Mouse (Mus musculus) activated CD4-positive, CD25-positive, alpha-beta regulatory T cell, adult 4 months (primary cell): ENCODE data around the gene Gm45234. TPM values are rescaled to one million over a fixed set of nuclear protein-coding genes. Genes with fewer than 3 reads are reported as not detected.

Source experiments
- ATAC-seq: one replicate; pipeline ENCODE4 v1.8.0; 2017
- polyA plus RNA-seq, 2 experiments: library from polyadenylated mRNA; unstranded; fragments of 100-300 nt; shearing (Covaris generic); gene quantifications; one replicate each; pipeline ENCODE4 v1.2.1; 2017

The Gm45234 gene
- polyA plus RNA-seq, 2 experiments from 2014 or later: not detected

- ATAC-seq: no peak
Observed at GRCm38 (mm10) chr6:124739231-124739796, 16.5 kb downstream of the Gm45234 start.

GRCm38 (mm10) chr6:124738511-124739023 is 17.3 kb downstream of the Gm45234 start, which contains the start of gene Ptpn6:
Ptpn6 (minus strand) TSS chr6:124738714.
- ATAC-seq: no peak

DNA sequence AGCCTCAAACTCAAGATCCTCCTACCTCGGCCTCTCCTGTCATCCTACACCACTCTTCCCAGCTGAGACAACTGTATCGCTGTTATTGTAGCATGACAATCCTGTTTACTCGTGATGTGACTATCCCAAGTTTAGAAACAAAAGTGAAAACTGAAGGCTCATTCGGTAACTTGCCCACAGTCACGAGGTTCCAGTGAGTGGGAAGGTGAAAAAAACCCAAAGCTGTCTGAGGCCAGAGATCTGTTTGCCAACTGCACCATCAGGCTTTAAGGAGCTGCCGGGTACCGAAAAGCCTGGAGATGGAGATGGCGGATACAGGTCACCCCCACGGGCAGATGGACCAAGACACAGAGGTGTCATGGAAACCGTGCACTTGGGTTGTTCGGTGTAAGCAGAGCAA is 18.8 kb downstream of the Gm45234 start:
- no peak for ATAC-seq

GRCm38 (mm10) chr6:124734417-124734816 is 21.4 kb downstream of the Gm45234 start:
- no peak for ATAC-seq

DNA sequence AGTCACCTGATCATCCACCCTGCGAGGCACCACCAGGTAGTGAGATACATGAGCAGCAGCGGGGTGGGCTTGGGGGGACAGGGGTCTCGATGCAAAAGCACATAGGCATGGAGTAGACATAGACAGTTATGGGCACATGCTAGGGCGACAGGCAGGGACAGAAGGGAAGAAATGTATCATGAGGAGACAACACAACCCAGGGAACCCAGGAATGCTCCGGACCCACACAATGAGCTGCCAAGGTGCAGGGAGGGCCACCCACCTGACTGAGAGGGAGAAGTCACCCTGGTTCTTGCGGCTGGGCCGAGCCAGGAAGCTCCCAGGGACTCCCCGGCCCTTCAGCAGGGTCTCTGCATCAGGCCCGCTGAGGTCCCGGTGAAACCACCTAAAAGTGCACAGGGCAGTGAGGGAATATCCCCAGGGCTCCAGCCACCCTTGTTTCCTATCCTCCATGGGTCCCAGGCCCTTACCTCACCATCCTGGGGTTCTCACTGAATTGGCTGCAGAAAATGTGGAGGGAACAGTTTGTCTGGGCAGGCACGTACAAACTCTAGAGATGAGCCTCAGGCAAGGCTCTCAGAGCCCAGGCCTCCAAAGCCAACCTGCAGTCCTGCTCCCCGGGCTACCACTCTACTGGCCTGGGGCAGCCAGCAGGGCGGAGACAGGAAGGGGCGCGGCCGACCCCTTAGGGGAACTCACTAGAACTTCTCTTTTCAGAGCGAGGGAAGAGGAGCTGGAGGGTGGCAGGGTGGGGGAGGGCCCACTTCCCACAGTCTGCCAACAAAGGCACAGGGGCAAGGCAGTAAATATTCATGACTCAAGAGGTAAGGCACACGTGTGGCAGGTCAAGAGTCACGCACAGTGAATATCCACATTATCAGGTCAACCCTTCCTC is 23.1 kb downstream of the Gm45234 start:
- peak; percentile 80 for ATAC-seq

- ATAC-seq: no peak
Observed at GRCm38 (mm10) chr6:124731038-124731437, 24.8 kb downstream of the Gm45234 start.

DNA sequence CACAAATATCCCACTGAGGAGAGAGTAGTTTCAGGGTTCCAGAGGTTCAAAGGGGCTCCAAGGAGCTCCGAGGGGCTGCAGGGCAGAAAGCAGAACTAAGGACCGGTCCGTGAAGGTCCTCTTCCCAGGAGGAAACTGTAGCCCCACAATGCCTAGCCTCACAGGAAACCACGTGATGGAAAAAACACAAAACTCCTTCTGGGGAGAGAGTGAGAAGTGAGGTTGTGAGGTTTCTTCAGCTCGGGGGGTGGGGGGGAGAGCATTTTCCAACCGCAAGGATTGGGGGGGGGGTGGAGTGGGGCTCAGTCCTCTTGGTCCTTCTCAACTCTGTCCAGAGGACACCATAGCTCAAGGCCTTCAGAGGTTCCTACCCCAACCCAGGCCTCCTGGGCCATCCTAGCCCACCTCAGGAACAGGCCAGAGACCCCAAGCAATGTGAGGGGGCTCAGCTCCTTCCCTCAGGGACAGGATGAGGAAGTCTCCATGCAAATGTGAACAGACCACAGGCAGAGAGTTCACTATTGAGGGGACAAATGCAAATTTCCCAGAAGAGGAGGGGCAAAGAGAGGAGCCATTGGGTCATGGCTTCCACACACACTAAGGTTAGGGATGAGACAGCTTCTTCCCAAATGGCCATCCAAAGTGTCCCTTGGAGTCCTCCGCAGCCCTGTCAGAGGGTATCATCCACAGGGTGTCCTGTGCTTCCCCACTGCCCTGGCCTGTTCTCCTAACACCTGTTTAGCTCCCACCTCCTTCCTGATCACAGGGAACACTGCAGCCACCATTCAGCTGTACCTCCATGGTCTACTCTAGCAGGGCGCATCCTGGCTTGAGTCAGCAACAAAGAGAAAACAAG is 25.7 kb downstream of the Gm45234 start:
- peak; percentile 36 for ATAC-seq

- ATAC-seq: no peak
Observed at GRCm38 (mm10) chr6:124728621-124729020, 27.2 kb downstream of the Gm45234 start.

DNA sequence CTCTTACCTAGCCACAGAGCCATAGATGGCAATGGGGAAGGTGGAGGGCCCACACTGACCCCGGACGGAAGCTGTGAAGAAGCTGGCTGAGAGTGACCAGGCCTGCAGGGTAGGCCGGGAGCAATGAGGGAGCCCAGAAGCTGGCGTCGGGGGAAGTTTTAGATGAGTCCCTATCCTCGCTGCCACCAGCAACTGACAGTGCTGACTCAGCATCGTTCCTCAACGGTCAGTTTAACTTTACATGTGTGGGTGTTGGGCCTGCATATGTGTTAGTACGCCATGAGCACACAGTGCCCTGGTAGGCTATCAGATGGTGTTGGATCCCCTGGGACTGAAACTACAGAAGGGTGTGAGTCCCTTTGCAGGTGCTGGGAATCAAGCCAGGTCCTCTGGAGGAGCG is 31.3 kb downstream of the Gm45234 start:
- no peak for ATAC-seq

GRCm38 (mm10) chr6:124723541-124723940 is 32.3 kb downstream of the Gm45234 start:
- ATAC-seq: peak; percentile 72

DNA sequence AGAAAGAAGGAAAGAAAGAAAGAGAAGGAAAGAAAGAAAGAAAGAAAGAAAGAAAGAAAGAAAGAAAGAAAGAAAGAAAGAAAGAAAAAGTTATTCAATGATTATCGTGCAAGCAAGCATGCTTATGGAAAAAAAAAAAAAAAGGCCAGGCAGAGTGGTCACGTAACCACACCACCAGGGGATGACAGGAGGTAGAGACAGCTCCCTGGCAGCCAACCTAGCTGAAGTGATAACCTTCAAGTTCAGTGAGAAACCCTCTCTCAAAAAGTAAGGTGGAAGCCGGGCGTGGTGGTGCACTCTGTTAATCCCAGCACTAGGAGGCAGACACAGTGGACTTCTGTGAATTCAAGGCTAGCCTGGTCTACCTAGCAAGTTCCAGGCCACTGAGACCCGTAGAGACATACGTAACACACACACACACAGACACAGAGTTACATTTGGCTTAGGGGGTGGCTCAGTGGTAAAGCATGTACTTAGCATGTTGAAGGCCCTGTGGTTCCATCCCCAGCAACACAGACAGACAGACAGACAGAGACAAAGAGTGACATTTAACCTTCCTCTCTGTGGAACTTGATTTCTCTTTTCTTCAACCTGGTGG is 32.8 kb downstream of the Gm45234 start:
- ATAC-seq: peak; percentile 30

DNA sequence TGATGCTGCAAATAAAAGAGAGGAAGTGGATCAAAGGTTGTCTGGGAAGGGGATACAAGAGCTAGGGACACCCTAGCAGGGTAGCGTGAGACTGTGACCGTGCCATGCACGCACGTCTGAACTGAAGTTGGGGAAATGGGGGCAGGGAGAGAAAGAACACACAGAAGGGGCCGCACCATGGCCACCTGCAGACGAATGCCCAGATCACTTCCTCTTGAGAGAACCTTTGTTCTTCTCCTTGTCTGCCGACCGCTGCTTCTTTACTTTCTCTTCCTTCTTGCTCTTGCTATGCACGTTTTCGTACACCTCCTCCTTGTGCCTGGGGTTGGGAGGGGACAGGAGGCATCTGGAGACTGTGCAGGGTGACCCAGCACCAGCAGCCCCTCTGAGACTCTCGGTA is 34.9 kb downstream of the Gm45234 start:
- peak; percentile 19 for ATAC-seq

- no peak for ATAC-seq
Observed at GRCm38 (mm10) chr6:124719354-124719978, 36.4 kb downstream of the Gm45234 start.

DNA sequence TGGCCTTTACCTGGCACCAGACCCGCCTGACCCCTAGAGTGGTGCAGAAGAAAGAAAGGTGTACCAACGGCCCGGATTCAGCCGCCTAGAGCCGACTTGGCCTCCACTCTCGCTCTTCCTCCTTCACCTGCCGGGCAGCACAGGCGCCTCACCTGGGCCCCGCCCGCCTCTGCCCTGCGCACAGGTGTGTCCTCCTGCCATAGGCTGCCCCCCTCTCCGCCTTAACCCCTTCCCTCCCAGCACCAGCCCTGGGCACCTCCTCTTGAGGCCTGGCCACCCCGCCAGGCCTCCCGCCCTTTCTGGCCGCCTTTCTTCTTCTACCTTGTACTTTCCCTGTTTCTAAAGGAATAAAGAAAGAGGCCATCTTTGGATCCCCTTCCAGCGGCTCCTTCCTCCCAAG is 37.1 kb downstream of the Gm45234 start:
- no peak for ATAC-seq

- ATAC-seq: no peak
Observed at GRCm38 (mm10) chr6:124717968-124718367, 37.9 kb downstream of the Gm45234 start.

- ATAC-seq: no peak
Observed at GRCm38 (mm10) chr6:124716864-124717490, 38.8 kb downstream of the Gm45234 start.

- no peak for ATAC-seq
Observed at GRCm38 (mm10) chr6:124712918-124713317, 42.9 kb downstream of the Gm45234 start.

DNA sequence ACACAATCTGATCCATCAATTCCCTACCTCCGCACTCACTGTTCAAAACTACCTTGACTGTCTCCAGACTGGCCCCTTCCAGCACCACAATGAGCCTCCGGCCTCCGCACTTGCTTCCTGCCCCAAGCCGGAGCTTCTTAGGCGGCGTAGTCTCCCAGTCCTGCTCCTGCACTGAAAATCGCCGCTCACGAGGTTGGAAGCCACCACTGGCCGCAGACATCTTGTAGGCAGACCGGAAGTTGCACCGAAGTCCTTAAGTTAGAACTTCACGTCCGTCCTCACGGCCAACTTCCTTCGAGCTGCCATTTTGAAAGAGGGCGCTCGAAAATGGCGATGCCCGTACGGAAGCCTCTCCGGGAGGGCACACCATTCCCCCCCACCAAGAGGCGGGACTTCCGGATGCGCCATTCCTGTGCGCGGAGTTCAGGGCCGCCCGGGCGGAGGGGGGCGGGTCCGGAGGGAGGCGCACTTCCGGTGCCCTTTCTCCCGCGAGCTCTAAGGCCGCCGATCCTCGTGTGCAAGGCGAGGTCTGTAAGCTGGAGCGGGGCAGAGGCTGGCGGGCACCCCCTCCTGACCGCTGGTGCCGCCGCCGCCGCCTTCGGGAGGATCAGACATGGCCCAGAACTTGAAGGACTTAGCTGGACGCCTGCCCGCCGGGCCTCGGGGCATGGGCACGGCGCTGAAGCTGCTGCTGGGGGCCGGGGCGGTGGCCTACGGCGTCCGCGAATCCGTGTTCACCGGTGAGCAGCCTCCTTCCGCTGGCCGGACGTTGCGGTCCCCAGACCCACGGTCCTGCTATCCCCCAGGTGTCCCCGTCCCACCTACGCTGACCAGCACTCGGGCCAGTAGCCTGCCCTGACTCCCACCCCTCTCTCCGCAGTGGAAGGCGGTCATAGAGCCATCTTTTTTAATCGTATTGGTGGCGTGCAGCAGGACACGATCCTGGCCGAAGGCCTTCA is 43.7 kb downstream of the Gm45234 start, which contains the start of the genes Emg1 and Phb2:
Gene Emg1, minus strand, starts transcription at position 355 of the 959 bp plus-strand sequence.
Gene Phb2, plus strand, starts transcription at position 513 of the 959 bp plus-strand sequence.
- ATAC-seq: peak; percentile 97

- no peak for ATAC-seq
Observed at GRCm38 (mm10) chr6:124708289-124708889, 47.4 kb downstream of the Gm45234 start.
